Mouse (Mus musculus) right cerebral cortex, postnatal 25 days (tissue): ENCODE measurements around the gene Atl1.

Source experiments
- DNase-seq: peaks from one replicate; pipeline ENCODE4 v3.0.0; 2022

Gene Atl1

DNA sequence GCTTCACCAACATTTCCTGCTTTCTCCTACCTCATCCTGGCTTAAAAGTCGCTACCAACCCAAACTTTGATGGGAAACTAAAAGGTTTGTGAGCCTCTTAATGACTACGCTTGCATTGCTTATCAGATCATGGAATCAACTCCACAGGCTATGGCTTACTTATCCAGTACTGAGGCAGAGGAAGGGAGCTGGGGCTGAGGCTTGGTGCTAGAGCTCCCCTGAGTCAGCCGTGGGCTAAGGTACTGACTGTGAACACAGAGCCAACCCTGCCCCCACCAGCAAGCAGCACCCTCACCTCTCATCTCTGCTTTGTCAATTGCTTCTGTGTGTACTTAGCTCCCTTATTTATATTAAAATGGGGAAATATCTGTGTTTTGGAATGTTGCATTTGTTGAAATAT is 55.1 kb downstream of the Atl1 start:
- DNase-seq = no peak

- no peak for DNase-seq
Observed at GRCm38 (mm10) chr12:69957378-69957777, 65.0 kb downstream of the Atl1 start.

GRCm38 (mm10) chr12:69962468-69962867 is 70.1 kb downstream of the Atl1 start:
- peak; percentile 48 for DNase-seq

DNA sequence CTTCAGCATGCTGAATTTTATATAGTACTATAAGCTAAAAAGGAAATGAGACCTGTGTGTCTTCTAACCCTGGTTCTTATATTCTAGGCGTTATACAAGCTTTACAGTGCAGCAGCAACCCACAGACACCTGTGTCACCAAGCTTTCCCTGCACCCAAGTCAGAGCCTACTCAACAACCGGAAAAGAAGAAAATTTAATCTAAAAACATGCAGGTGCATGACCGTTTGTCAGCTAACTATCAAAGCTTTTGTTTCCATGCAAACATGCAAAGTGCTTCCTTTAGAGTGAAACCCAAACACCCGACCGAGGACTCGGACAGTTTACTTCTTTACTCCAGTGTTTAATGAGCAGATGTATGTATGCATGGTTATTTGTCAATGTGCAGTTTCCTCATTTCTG is 70.7 kb downstream of the Atl1 start:
- no peak for DNase-seq

GRCm38 (mm10) chr12:69965644-69966043 is 73.2 kb downstream of the Atl1 start:
- DNase-seq = no peak

DNA sequence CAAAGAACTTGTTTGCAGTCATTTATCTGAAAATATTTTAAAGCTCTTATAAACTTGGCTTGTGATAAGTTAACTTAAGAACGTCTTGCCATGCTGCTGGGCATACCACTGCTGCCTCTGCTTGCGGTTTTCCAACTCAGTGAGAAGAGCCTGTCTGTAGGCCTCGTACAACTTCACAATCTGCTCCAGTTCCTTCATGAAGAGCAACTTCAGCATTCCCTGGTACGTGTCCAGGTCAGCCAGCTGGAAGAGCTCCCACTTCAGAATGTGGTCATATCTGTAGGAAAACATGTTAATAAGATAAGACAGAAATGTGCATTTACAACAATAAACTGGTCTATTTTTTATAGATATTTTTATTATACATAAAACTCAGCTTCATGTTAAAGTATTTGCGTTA is 73.7 kb downstream of the Atl1 start:
- DNase-seq = no peak

GRCm38 (mm10) chr12:69967112-69967511 is 74.7 kb downstream of the Atl1 start:
- DNase-seq = no peak

- no peak for DNase-seq
Observed at GRCm38 (mm10) chr12:69968154-69968553, 75.7 kb downstream of the Atl1 start.

- no peak for DNase-seq
Observed at GRCm38 (mm10) chr12:69973666-69974065, 81.3 kb downstream of the Atl1 start.

GRCm38 (mm10) chr12:69976688-69977087 is 84.3 kb downstream of the Atl1 start:
- no peak for DNase-seq

DNA sequence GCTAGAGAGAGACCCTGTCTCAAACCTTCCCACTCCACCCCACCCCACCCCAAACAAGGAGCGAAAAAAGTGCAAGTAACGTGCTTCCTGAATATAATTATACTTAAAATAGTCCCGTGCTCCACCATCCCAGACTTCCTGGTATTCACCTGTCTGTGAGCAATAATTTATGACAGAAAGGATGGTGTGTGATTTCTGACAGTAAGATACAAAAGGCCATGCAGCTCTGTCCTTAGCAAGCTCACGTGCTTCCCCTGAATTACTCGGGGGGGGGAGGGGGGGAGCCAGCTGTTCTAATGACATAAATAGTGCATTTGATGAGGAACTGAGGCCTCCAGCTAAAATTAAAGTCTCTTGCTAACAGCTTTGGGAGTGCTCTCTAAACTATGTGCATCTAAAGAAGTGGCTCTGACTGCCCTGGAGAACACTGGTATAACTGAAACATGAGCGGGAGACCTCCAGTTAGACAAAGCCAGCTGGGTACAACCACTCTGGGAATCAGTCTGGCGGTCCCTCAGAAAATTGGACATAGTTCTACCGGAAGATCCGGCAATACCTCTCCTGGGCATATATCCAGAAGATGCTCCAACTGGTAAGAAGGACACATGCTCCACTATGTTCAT is 85.1 kb downstream of the Atl1 start:
- DNase-seq = no peak

DNA sequence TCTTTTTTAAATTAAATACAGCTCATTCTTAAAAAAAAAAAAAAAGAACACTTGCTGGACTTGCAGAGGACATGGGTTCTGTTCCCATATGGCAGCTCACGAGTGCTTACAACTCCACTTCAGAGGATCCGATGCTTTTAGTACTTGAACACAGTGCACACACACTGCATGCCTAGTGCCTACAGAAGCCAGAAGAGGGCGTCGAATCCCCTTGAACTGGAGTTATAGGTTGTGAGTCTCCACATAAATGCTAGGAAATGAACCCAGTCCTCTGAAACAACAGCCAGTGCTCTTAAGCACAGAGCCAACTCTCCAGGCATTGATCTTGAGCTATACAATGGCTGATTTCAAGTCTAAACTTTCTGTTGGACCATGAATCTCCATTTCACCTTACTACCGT is 90.5 kb downstream of the Atl1 start:
- no peak for DNase-seq

DNA sequence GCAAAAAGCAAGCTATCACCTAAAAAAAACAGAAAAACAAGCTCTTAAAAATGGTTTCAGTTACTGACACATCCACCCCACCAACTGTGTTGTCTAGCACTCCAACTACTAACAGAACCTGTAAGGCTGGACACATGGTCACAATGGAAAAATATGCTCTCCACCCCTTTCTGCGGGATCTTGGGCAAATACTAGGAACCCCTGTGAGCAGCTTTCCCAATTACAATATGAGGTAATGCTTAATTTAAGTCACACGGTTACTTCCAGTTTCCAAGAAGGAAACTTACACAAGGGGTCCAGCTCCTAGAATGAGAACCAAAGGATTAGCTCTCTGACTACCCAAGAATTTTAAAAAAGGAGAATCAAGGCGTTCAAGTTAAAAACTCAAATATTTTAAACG is 93.1 kb downstream of the Atl1 start:
- no peak for DNase-seq

DNA sequence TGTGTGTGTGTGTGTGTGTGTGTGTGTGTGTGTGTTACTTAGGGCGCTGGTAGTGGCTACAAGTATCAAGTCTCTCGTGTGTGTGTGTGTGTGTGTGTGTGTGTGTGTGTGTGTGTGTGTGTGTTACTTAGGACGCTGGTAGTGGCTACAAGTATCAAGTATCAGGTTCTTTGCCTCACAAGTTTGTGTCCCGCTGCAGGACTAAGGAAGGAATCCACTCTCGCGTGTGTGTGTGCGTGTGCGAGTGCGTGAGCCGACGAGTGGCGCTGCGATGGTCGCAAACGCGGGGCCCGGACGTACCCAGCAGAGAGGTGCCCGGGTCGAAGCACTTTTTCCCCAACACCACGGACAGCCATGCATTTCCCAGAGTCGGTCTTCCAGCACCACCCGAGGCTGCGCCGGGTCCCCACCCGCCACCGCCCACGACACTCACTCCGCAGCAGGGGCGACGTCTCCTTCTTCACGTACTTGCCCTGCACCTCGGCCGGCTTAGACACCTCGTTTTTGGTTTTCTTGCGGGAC is 93.9 kb downstream of the Atl1 start:
- DNase-seq = no peak

- peak; percentile 91 for DNase-seq
Observed at GRCm38 (mm10) chr12:69986786-69987497, 94.5 kb downstream of the Atl1 start, which contains the start of gene Sav1. Gene Sav1, minus strand, starts transcription at chr12:69987002.

DNA sequence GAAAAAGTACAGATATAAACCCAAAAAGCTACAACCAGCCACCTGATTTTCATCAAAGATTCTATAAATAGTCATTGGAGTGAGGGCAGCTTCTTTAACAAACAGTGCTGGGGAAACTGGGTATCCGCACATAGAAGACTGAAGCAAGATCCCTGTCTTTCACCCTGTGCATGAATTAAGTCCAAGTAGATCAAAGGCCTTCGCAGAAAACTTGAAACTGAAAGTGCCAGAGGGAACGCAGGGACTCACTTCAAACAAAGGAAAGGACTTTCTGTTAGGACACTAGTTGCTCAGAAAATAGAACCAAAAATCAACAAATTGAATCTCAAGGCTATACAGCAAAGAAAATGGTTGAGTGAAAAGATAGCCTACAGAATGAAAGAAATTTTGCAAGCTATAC is 103.0 kb downstream of the Atl1 start:
- DNase-seq = no peak

GRCm38 (mm10) chr12:69998186-69998983 is 106.0 kb downstream of the Atl1 start:
- no peak for DNase-seq

GRCm38 (mm10) chr12:70005103-70005502 is 112.7 kb downstream of the Atl1 start:
- DNase-seq = no peak

GRCm38 (mm10) chr12:70010356-70010755 is 117.9 kb downstream of the Atl1 start:
- no peak for DNase-seq

DNA sequence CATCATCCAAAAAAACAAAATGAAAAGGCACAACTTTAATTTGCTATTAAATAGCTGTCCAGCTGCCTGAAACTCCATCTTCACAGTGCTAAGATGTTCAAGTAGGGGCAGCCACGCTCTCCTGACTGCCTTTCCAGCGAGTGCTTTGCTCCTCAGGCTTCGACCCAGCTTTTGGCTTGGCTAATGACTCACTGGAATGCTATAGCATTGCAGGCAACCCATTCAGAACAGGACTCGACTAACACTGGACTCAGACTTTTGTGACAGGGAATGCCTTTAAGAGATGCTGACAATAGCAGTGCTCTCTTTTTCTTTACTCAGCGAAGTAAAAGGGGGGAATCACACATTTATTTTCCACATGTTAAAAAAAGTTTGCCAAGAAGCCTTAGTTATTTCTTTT is 119.3 kb downstream of the Atl1 start:
- DNase-seq = no peak

GRCm38 (mm10) chr12:70015936-70016335 is 123.5 kb downstream of the Atl1 start:
- no peak for DNase-seq
